Mouse (Mus musculus): ENCODE measurements around the gene Creb1.

DNA sequence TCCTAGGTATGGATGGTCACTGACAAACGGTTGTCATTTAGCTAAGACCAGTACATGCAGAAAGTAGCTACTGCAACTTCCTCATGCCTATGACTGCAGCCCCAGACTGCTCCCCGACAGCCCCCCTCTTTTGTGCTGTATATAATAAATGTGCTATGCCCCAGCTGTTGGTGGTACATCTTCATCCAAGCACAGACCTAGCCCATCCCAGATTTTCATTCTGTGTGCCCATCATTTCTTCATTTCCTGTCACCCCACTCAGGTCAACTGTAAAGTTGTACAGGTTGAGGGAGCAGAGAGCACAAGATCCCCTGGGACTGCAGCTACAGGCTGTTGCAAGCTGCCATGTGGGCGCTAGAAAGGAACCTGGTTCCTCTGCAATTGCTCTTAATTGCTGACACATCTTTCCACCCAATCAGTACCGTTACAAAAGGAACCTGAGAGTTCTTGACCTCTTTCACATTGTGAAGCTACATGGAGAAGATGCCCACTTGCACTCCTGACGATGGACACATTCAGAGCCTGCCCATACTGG is 2.6 kb upstream of the Creb1 start:
- no peak for TF ChIP-seq CTCF (IDR thresholded peaks at IDR 0.05; ENCODE audit: borderline replicate concordance, insufficient read depth, low read depth, low read length)
- no peak for TF ChIP-seq POLR2A (IDR thresholded peaks at IDR 0.05; ENCODE audit: borderline replicate concordance, insufficient read depth, low read length)

Data from cerebellum, adult 2 months (tissue).